Mouse (Mus musculus) urinary bladder, postnatal 4 days (tissue): ENCODE measurements at regions not wholly inside any gene's neighbourhood (a gene's known extent, or its start where the extent isn't known, plus 50 kb on each side); places are given as distances from the start of the nearest gene placed in this dataset.

Experiments used
- DNase-seq, 2 experiments: peaks; one replicate each; pipeline ENCODE4 v3.0.0; 2021 to 2022; ENCODE audit warnings: low spot score in 2 of 2

- DNase-seq: peak; percentile 64 to 83
These were observed 83.2 kb upstream of the Zfp648 start for GRCm38 (mm10) chr1:154117688-154118373.

GRCm38 (mm10) chr1:154118374-154119004, 82.5 kb upstream of the Zfp648 start:
- DNase-seq: peak; percentile 59 to 79

- no peak for DNase-seq
These were observed 81.4 kb upstream of the Zfp648 start for GRCm38 (mm10) chr1:154119611-154120010.

GRCm38 (mm10) chr1:154120693-154121092, 80.3 kb upstream of the Zfp648 start:
- peak; percentile 70 to 82 for DNase-seq

GRCm38 (mm10) chr1:154124981-154125380, 76.0 kb upstream of the Zfp648 start:
- no peak for DNase-seq

GRCm38 (mm10) chr1:154126487-154126886, 74.5 kb upstream of the Zfp648 start:
- DNase-seq: no peak

- DNase-seq: no peak
These were observed 61.5 kb upstream of the Zfp648 start for GRCm38 (mm10) chr1:154139488-154139887.

GRCm38 (mm10) chr1:154143691-154144090, 57.3 kb upstream of the Zfp648 start:
- DNase-seq: no peak

- no peak for DNase-seq
These were observed 53.9 kb upstream of the Zfp648 start for GRCm38 (mm10) chr1:154147001-154147571.

- peak in 1 of 2 experiments; percentile 26 for DNase-seq
These were observed 52.0 kb upstream of the Zfp648 start for GRCm38 (mm10) chr1:154148948-154149347.

GRCm38 (mm10) chr1:154149431-154150143, 51.4 kb upstream of the Zfp648 start:
- no peak for DNase-seq

- peak; percentile 71 to 79 for DNase-seq
These were observed 50.7 kb upstream of the Zfp648 start for GRCm38 (mm10) chr1:154150167-154150851.
